Mouse (Mus musculus): ENCODE data around the gene Xrra1. TPM values are rescaled to one million over a fixed set of nuclear protein-coding genes. Genes with fewer than 3 reads are reported as not detected.

Xrra1 gene
- polyA plus RNA-seq, 1 experiment from 2014 or later: 1.1 TPM

DNA sequence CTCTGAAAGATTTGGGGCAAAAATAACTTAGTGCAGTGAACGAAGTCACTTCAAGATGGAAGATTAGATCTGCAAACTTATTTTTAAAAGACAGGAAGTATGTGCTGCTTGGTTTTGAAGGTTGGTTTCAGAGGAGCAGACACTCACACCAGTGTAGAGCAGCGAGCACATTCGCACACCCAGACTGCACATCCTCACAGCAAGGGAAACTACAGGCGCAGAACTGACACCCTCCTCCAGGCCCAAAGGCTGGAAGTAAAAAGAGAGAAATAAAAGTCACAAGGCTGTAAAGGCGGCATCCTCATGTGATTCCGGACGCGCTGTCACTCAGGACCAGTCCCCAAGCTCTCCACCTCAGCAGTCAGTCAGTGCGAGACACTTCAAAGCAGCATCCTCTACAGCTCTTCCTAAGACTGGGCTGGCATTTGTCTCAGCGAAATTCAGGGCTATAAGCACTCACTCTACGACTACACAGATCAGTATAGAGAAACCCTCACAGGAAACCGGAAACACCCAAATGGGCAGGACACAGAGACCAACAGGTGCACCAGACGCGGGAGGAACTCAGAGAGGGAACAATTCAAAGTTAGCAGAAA, 2.6 kb upstream of the Xrra1 start:
- Histone ChIP-seq H3K36me3 (ENCODE audit: insufficient read depth, low read length) (no peaks in the 10 kb centered on the region), H3K4me1 (ENCODE audit: insufficient read depth, low read depth, low read length) (peaks cover 8% of the 10 kb centered on the region; the same call in 1 of the 2 replicates), H3K9me3 (ENCODE audit: low read length) (no peaks in the 10 kb centered on the region), H3K4me2 (replicated peaks; ENCODE audit: low read depth, low read length) (no peak overlapping the region), H3K27me3 (replicated peaks; ENCODE audit: insufficient read depth, low read length) (no peaks in the 10 kb centered on the region), H3K9ac (replicated peaks; ENCODE audit: low read depth) (no peak overlapping the region), H3K4me3 (ENCODE audit: low read depth, low read length) (no peak overlapping the region), H3K27ac (ENCODE audit: low read length) (no peak overlapping the region)
- TF ChIP-seq EP300 (IDR thresholded peaks at IDR 0.05) (no peak), CTCF (IDR thresholded peaks at IDR 0.05) (no peak)
- DNase-seq (ENCODE audit: low spot score) (no peak), ATAC-seq (no peak)
- 77% methylated on average over 14 of the region's 14 CpGs for WGBS

DNA sequence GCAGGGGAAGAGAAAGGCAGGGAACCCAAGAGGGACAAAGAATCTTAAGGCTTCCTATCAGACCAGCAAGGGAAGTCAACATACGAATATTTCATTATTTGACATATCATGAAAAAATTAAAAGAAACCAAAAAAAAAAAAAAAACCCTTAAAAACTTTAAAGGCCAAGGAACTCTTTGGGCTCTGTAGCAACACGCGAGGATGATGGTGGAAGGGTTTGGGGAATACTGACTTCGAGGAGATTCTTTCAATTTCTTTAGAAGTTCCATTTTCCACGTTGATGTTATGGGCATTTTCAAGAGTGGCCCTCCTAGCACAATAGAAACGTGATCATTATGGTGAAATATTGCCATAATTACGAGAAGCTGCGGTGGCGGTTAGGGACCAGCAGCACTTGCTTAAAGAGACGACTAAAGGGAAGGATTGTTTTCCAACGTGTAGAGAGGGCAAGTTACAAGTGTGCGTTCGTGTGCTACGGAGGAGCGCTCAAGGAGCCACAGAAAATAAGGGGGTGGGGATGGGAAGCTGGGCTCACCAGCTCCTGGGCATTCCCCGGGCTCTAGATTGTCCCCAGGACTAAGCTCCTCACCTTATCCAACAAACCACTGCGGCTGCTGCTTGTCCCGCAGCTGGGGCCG, 622 bp upstream of the Xrra1 start:
- Histone ChIP-seq H3K36me3 (ENCODE audit: insufficient read depth, low read length) (no peaks in the 10 kb centered on the region), H3K9ac (replicated peaks; ENCODE audit: low read depth) (peak overlapping the region; percentile 76), H3K9me3 (ENCODE audit: low read length) (no peaks in the 10 kb centered on the region), H3K4me3 (ENCODE audit: low read depth, low read length) (peak overlapping the region; percentile 83), H3K27me3 (replicated peaks; ENCODE audit: insufficient read depth, low read length) (no peaks in the 10 kb centered on the region), H3K4me1 (ENCODE audit: insufficient read depth, low read depth, low read length) (peaks cover 8% of the 10 kb centered on the region; the same call in 1 of the 2 replicates), H3K27ac (ENCODE audit: low read length) (peak overlapping the region; percentile 54), H3K4me2 (replicated peaks; ENCODE audit: low read depth, low read length) (peak overlapping the region; percentile 59)
- 1% methylated on average over 19 of the region's 19 CpGs for WGBS
- TF ChIP-seq CTCF (IDR thresholded peaks at IDR 0.05) (no peak), EP300 (IDR thresholded peaks at IDR 0.05) (no peak)
- DNase-seq (ENCODE audit: low spot score) (no peak), ATAC-seq (peak; percentile 27)

DNA sequence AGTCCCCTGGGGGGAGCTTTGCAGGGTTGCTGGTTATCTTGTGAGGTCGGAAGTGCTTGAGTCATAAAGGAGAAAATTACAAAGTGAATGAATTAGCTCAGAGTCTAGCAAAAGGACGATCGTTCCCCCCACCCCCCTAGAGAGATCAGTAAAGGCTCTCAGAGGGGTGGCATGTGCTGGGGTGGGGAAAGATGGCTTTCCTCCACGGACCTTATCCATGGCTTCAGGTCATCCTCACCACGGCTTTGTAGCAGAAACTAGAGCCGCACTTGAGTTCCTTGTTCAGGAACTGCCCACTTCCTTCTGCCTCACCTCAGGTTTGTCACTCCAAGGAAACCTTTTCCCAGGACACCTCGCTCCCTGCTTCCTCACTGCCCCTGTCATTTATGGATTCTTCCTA, 4.4 kb downstream of the Xrra1 start, which contains the start of gene Spcs2:
Spcs2 (minus strand) TSS at position 101 of the 400 bp plus-strand sequence.
- Histone ChIP-seq H3K27me3 (replicated peaks; ENCODE audit: insufficient read depth, low read length) (no peaks in the 10 kb centered on the region), H3K4me1 (ENCODE audit: insufficient read depth, low read depth, low read length) (peaks cover 3% of the 10 kb centered on the region; the same call in 1 of the 2 replicates), H3K4me2 (replicated peaks; ENCODE audit: low read depth, low read length) (no peak within 1 kb of the TSS), H3K9me3 (ENCODE audit: low read length) (no peaks in the 10 kb centered on the region), H3K36me3 (ENCODE audit: insufficient read depth, low read length) (no peaks in the 10 kb centered on the region), H3K4me3 (ENCODE audit: low read depth, low read length) (no peak within 1 kb of the TSS), H3K27ac (ENCODE audit: low read length) (no peak within 1 kb of the TSS), H3K9ac (replicated peaks; ENCODE audit: low read depth) (no peak within 1 kb of the TSS)
- TF ChIP-seq EP300 (IDR thresholded peaks at IDR 0.05): no peak
- TF ChIP-seq CTCF (IDR thresholded peaks at IDR 0.05): no peak
- 39% methylated on average over 7 of the region's 7 CpGs for WGBS
- ATAC-seq (no peak), DNase-seq (ENCODE audit: low spot score) (no peak)

DNA sequence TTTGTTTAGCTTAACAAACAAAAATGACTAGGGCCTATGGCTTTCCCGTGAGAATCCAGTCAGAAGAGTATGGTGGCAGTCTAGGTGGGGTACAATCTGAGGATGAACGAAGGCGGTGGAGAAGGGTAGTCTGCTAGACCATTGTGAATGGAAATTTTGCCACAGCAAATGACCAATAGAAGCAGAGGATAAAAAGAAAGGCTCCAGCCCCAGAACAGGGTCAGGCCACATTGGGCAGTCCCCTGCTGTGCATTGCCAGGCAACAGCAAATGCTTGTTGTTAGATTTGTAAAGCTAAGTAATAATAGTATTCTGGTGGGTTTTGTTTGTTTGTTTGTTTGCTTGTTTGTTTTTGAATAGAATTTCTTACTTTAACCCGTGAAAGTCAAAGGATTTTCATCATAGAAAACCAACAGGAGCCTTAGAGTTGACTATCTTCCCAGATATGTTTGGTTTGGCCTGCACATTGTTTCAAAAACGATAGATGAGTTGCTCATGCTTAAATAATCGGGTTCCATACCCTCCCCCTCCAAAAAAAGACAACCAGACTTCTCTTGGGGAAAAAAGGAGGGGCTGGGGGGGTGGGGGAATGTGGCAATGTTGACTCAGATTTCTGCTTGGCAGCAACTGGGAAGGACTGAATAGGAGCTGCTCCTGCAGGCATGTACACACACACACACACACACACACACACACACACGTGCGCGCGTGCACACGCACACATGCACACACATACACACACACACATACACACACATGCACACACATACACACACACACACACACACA, 5.5 kb downstream of the Xrra1 start:
- Histone ChIP-seq H3K9ac (replicated peaks; ENCODE audit: low read depth) (no peak overlapping the region), H3K27ac (ENCODE audit: low read length) (no peak overlapping the region), H3K9me3 (ENCODE audit: low read length) (no peaks in the 10 kb centered on the region), H3K4me3 (ENCODE audit: low read depth, low read length) (no peak overlapping the region), H3K4me1 (ENCODE audit: insufficient read depth, low read depth, low read length) (peaks cover 3% of the 10 kb centered on the region; the same call in 1 of the 2 replicates), H3K4me2 (replicated peaks; ENCODE audit: low read depth, low read length) (no peak overlapping the region), H3K36me3 (ENCODE audit: insufficient read depth, low read length) (no peaks in the 10 kb centered on the region), H3K27me3 (replicated peaks; ENCODE audit: insufficient read depth, low read length) (no peaks in the 10 kb centered on the region)
- ATAC-seq (no peak), DNase-seq (ENCODE audit: low spot score) (no peak)
- 55% methylated on average over 11 of the region's 11 CpGs for whole genome bisulfite sequencing
- no peak for TF ChIP-seq CTCF (IDR thresholded peaks at IDR 0.05)
- TF ChIP-seq EP300 (IDR thresholded peaks at IDR 0.05): no peak

DNA sequence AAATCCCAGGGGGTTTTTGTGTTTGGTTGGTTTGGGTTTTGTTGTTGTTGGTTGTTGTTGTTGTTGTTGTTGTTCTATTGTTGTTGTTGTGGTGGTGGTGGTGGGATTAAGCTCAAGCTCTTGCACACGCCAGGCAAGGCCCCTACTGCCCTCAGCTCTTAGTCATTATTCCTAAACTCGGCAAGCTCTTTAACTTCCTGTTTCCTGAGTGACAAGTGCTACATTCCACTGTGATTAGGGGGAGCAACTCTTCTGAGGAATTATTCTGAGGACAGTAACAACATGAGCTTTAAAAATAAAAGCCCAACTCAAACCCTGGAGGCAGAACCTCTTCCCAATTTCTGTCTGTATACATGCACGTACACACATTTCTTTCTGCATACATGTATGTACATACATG, 6.3 kb downstream of the Xrra1 start:
- ATAC-seq: peak; percentile 68
- H3K9ac ChIP-seq (replicated peaks; ENCODE audit: low read depth): no peak overlapping the region
- TF ChIP-seq CTCF (IDR thresholded peaks at IDR 0.05) (no peak), EP300 (IDR thresholded peaks at IDR 0.05) (no peak)
- H3K4me3 ChIP-seq (ENCODE audit: low read depth, low read length): no peak overlapping the region
- DNase-seq (ENCODE audit: low spot score): peak; percentile 72
- peak overlapping the region; percentile 27; the same call in 1 of the 2 replicates for H3K27ac ChIP-seq (ENCODE audit: low read length)
- 39% methylated on average over 3 of the region's 3 CpGs for WGBS
- no peak overlapping the region for H3K4me2 ChIP-seq (replicated peaks; ENCODE audit: low read depth, low read length)
- H3K27me3 ChIP-seq (replicated peaks; ENCODE audit: insufficient read depth, low read length): no peaks in the 10 kb centered on the region
- H3K36me3 ChIP-seq (ENCODE audit: insufficient read depth, low read length): no peaks in the 10 kb centered on the region
- no peaks in the 10 kb centered on the region for H3K9me3 ChIP-seq (ENCODE audit: low read length)
- peaks cover 3% of the 10 kb centered on the region; the same call in 1 of the 2 replicates for H3K4me1 ChIP-seq (ENCODE audit: insufficient read depth, low read depth, low read length)

DNA sequence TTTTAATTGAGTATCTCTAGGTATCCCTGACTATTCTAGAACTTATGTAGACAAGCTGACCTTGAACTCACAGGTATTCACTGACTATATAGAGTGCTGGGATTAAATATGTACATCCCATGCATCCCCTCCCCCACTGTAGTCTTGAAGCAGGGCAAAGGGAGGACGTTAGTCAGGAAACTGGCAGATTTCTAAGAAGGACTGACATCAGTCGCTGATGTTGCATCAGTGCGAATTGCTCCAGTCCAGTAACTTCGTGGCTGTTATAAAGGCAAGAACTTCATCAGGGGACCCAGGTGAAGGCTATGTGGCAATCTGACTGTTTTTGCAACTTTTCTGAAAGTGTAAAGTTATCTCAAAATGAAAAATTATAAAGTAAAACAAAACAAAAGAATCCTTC, 10.4 kb downstream of the Xrra1 start:
- Histone ChIP-seq H3K9ac (replicated peaks; ENCODE audit: low read depth) (no peak overlapping the region), H3K27me3 (replicated peaks; ENCODE audit: insufficient read depth, low read length) (no peaks in the 10 kb centered on the region), H3K36me3 (ENCODE audit: insufficient read depth, low read length) (no peaks in the 10 kb centered on the region), H3K4me1 (ENCODE audit: insufficient read depth, low read depth, low read length) (peaks cover 3% of the 10 kb centered on the region; the same call in 1 of the 2 replicates), H3K4me3 (ENCODE audit: low read depth, low read length) (no peak overlapping the region), H3K9me3 (ENCODE audit: low read length) (no peaks in the 10 kb centered on the region), H3K4me2 (replicated peaks; ENCODE audit: low read depth, low read length) (no peak overlapping the region), H3K27ac (ENCODE audit: low read length) (no peak overlapping the region)
- ATAC-seq (no peak), DNase-seq (ENCODE audit: low spot score) (no peak)
- TF ChIP-seq EP300 (IDR thresholded peaks at IDR 0.05): no peak
- no peak for TF ChIP-seq CTCF (IDR thresholded peaks at IDR 0.05)
- WGBS: 56% methylated on average over 4 of the region's 4 CpGs
